Mouse (Mus musculus) neural tube, embryonic 14.5 days (tissue): Measurements from ENCODE around the gene Taf7l. TPM values are rescaled to one million over a fixed set of nuclear protein-coding genes. Genes with fewer than 3 reads are reported as not detected.

Experiments used
- ATAC-seq: fragments of 200-750 bp; cut with Nextera tagmentation; 2 replicates; pipeline ENCODE4 v1.8.0; 2017; ENCODE audit warnings: low read depth, mild to moderate bottlenecking, moderate TSS enrichment, moderate library complexity
- H3K27ac ChIP-seq: fragments of 300-500 bp; sonication (generic); 2 replicates; pipeline ENCODE4 v1.5.1; 2014; ENCODE audit warnings: low read depth, mild to moderate bottlenecking, control low read depth, low read length, moderate library complexity, mixed read lengths
- H3K27me3 ChIP-seq: fragments of 300-500 bp; sonication (generic); 2 replicates; pipeline ENCODE4 v1.6.1; 2014; ENCODE audit warnings: low read length; ENCODE audit not compliant: control insufficient read depth, insufficient read depth
- H3K36me3 ChIP-seq: fragments of 300-500 bp; sonication (generic); 2 replicates; pipeline ENCODE4 v1.6.1; 2014; ENCODE audit warnings: low read length, mixed read lengths; ENCODE audit not compliant: control insufficient read depth, insufficient read depth
- H3K4me1 ChIP-seq: fragments of 300-500 bp; sonication (generic); 2 replicates; pipeline ENCODE4 v1.6.1; 2014; ENCODE audit warnings: low read length; ENCODE audit not compliant: control insufficient read depth, insufficient read depth
- H3K4me2 ChIP-seq: fragments of 300-500 bp; sonication (generic); 2 replicates; pipeline ENCODE4 v1.6.1; 2014; ENCODE audit warnings: mild to moderate bottlenecking, low read depth, low read length, control low read depth
- H3K4me3 ChIP-seq: fragments of 300-500 bp; sonication (generic); 2 replicates; pipeline ENCODE4 v1.5.1; 2014; ENCODE audit warnings: low read depth, low read length, control low read depth, mixed read lengths
- H3K9ac ChIP-seq: fragments of 300-500 bp; sonication (generic); replicated peaks from 2 replicates; pipeline ENCODE4 v1.6.1; 2014; ENCODE audit warnings: low read depth, mild to moderate bottlenecking, control low read depth, low read length, mixed read lengths
- H3K9me3 ChIP-seq: fragments of 300-500 bp; sonication (generic); 2 replicates; pipeline ENCODE4 v1.6.1; 2016; ENCODE audit warnings: low read length; ENCODE audit not compliant: control insufficient read depth
- WGBS: fragments of 180-500 bp; shearing (Covaris S2); extraction: QIAGEN DNeasy Blood & Tissue Kit; methylation state at CpG from one replicate; pipeline ENCODE4 v1.1.7; 2014; 5-methylcytosine and 5-hydroxymethylcytosine counted together
- polyA plus RNA-seq: library from polyadenylated mRNA; unstranded; fragments of >200 nt; fragmentation: Nextera tagmentation; extraction: Ambion mirVana; gene quantifications from 2 replicates; pipeline ENCODE4 v1.2.1, GENCODE M21; 2014

The Taf7l gene
- polyA plus RNA-seq, 1 experiment from 2014 or later, result 0.40 TPM

GRCm38 (mm10) chrX:134426819-134427218 is 49.5 kb downstream of the Taf7l start:
- ATAC-seq, result peak; percentile 31; the same call in 1 of the 2 replicates
- H3K4me1 ChIP-seq, result no peaks in the 10 kb centered on the region
- H3K4me3 ChIP-seq, result no peak overlapping the region
- H3K27ac ChIP-seq, result no peak overlapping the region
- WGBS, result 62% methylated on average over 6 of the region's 6 CpGs
- no peak overlapping the region for H3K9ac ChIP-seq
- no peaks in the 10 kb centered on the region for H3K36me3 ChIP-seq
- no peaks in the 10 kb centered on the region for H3K27me3 ChIP-seq
- no peaks in the 10 kb centered on the region for H3K9me3 ChIP-seq
- H3K4me2 ChIP-seq, result no peak overlapping the region

GRCm38 (mm10) chrX:134425798-134426197 is 50.5 kb downstream of the Taf7l start:
- H3K27me3 ChIP-seq, result no peaks in the 10 kb centered on the region
- no peaks in the 10 kb centered on the region for H3K4me1 ChIP-seq
- no peak overlapping the region for H3K27ac ChIP-seq
- no peaks in the 10 kb centered on the region for H3K9me3 ChIP-seq
- no peak for ATAC-seq
- no peaks in the 10 kb centered on the region for H3K36me3 ChIP-seq
- no peak overlapping the region for H3K4me2 ChIP-seq
- H3K4me3 ChIP-seq, result no peak overlapping the region
- WGBS, result 79% methylated on average over 10 of the region's 10 CpGs
- no peak overlapping the region for H3K9ac ChIP-seq

GRCm38 (mm10) chrX:134424263-134424662 is 52.0 kb downstream of the Taf7l start:
- no peak overlapping the region for H3K4me3 ChIP-seq
- no peaks in the 10 kb centered on the region for H3K27me3 ChIP-seq
- no peak overlapping the region for H3K27ac ChIP-seq
- no peaks in the 10 kb centered on the region for H3K9me3 ChIP-seq
- no peaks in the 10 kb centered on the region for H3K36me3 ChIP-seq
- 98% methylated on average over 5 of the region's 5 CpGs for WGBS
- ATAC-seq, result no peak
- no peak overlapping the region for H3K4me2 ChIP-seq
- H3K4me1 ChIP-seq, result no peaks in the 10 kb centered on the region
- no peak overlapping the region for H3K9ac ChIP-seq

- 82% methylated on average over 5 of the region's 5 CpGs for WGBS
- Histone ChIP-seq H3K9ac (no peak overlapping the region), H3K4me1 (no peaks in the 10 kb centered on the region), H3K4me2 (no peak overlapping the region), H3K9me3 (no peaks in the 10 kb centered on the region), H3K27ac (no peak overlapping the region), H3K27me3 (no peaks in the 10 kb centered on the region), H3K4me3 (no peak overlapping the region), H3K36me3 (no peaks in the 10 kb centered on the region)
- no peak for ATAC-seq
Observed at GRCm38 (mm10) chrX:134420097-134420496, 56.2 kb downstream of the Taf7l start.

GRCm38 (mm10) chrX:134412096-134412495 is 64.2 kb downstream of the Taf7l start:
- no peak for ATAC-seq
- 100% methylated on average over 1 of the region's 1 CpGs for WGBS

More at GRCm38 (mm10) chrX:134412096-134412495, 64.2 kb downstream of the Taf7l start:
- H3K36me3 ChIP-seq, result no peaks in the 10 kb centered on the region
- H3K9me3 ChIP-seq, result no peaks in the 10 kb centered on the region
- no peaks in the 10 kb centered on the region for H3K27me3 ChIP-seq
- H3K4me1 ChIP-seq, result no peaks in the 10 kb centered on the region
- H3K4me3 ChIP-seq, result no peak overlapping the region
- no peak overlapping the region for H3K9ac ChIP-seq
- H3K27ac ChIP-seq, result no peak overlapping the region
- no peak overlapping the region for H3K4me2 ChIP-seq

Other genes starting within 250 kb of the Taf7l start
- gene Trmt2b, start 199.5 kb downstream of the Taf7l start, polyA plus RNA-seq, result 7.2 and 7.5 TPM in 2 replicates
- gene Tmem35a, start 181.3 kb downstream of the Taf7l start, polyA plus RNA-seq, result 94.0 and 99.7 TPM in 2 replicates
- gene Cenpi, start 168.4 kb downstream of the Taf7l start, polyA plus RNA-seq, result 5.3 and 6.1 TPM in 2 replicates
- gene Drp2, start 71.9 kb downstream of the Taf7l start, polyA plus RNA-seq, result 25.1 and 27.7 TPM in 2 replicates
- gene Timm8a1, start 65.4 kb upstream of the Taf7l start, polyA plus RNA-seq, result 48.2 TPM in 2 replicates
- 0.20 and 0.80 TPM in 2 replicates for gene Btk, start 107.1 kb upstream of the Taf7l start, polyA plus RNA-seq
- gene Rpl36a, start 109.2 kb upstream of the Taf7l start, polyA plus RNA-seq, result 181 and 189 TPM in 2 replicates
- gene Gla, start 124.6 kb upstream of the Taf7l start, polyA plus RNA-seq, result 2.3 and 3.2 TPM in 2 replicates
- 88.0 and 129 TPM in 2 replicates for gene Hnrnph2, start 124.7 kb upstream of the Taf7l start, polyA plus RNA-seq
- gene Armcx4, start 210.0 kb upstream of the Taf7l start, polyA plus RNA-seq, result 6.0 and 7.1 TPM in 2 replicates
- gene Armcx1, start 241.5 kb upstream of the Taf7l start, polyA plus RNA-seq, result 85.4 and 94.6 TPM in 2 replicates